Mouse (Mus musculus) adrenal gland, postnatal 0 days (tissue): ENCODE results near the gene Olfr1245. TPM values are rescaled to one million over a fixed set of nuclear protein-coding genes. Genes with fewer than 3 reads are reported as not detected.

Source experiments
- polyA plus RNA-seq: library from polyadenylated mRNA; unstranded; fragments of >200 nt; fragmentation: Nextera tagmentation; extraction: Ambion mirVana; gene quantifications from 2 replicates; pipeline ENCODE4 v1.2.1, GENCODE M21; 2015

Olfr1245 gene
- polyA plus RNA-seq, result not detected in 2 replicates

GRCm38 (mm10) chr2:89578347-89578746, at the start of gene Olfr1245:
Gene Olfr1245, minus strand, starts transcription at chr2:89578447.

GRCm38 (mm10) chr2:89618145-89618544, 39.9 kb upstream of the Olfr1245 start, which contains the start of gene Olfr1248:
Gene Olfr1248, minus strand, starts transcription at chr2:89618245.

GRCm38 (mm10) chr2:89614030-89614429, 35.8 kb upstream of the Olfr1245 start, which contains the start of gene Olfr1247:
Gene Olfr1247, minus strand, starts transcription at chr2:89614130.

GRCm38 (mm10) chr2:89593057-89593456, 14.8 kb upstream of the Olfr1245 start, which contains the start of gene Olfr1246:
Gene Olfr1246, minus strand, starts transcription at chr2:89593157.

GRCm38 (mm10) chr2:89531387-89531786, 46.9 kb downstream of the Olfr1245 start, which contains the start of gene Olfr1243:
Gene Olfr1243, minus strand, starts transcription at chr2:89531487.

Other genes with a start within 250 kb of the Olfr1245 start
- gene Olfr1232, start 248.8 kb downstream of the Olfr1245 start, polyA plus RNA-seq, result not detected in 2 replicates
- gene Olfr1233, start 236.0 kb downstream of the Olfr1245 start, polyA plus RNA-seq, result not detected in 2 replicates
- not detected in 2 replicates for gene Olfr1234, start 213.6 kb downstream of the Olfr1245 start, polyA plus RNA-seq
- not detected in 2 replicates for gene Olfr1238, start 168.8 kb downstream of the Olfr1245 start, polyA plus RNA-seq
- not detected in 2 replicates for gene Olfr1239, start 158.0 kb downstream of the Olfr1245 start, polyA plus RNA-seq
- not detected in 2 replicates for gene Olfr1240, start 135.4 kb downstream of the Olfr1245 start, polyA plus RNA-seq
- gene Olfr1241, start 91.3 kb downstream of the Olfr1245 start, polyA plus RNA-seq, result not detected in 2 replicates
- not detected in 2 replicates for gene Olfr1242, start 80.1 kb downstream of the Olfr1245 start, polyA plus RNA-seq
- gene Olfr1243, start 47.0 kb downstream of the Olfr1245 start, polyA plus RNA-seq, result not detected in 2 replicates
- not detected in 2 replicates for gene Olfr1246, start 14.7 kb upstream of the Olfr1245 start, polyA plus RNA-seq
- not detected in 2 replicates for gene Olfr1247, start 35.7 kb upstream of the Olfr1245 start, polyA plus RNA-seq
- gene Olfr1248, start 39.8 kb upstream of the Olfr1245 start, polyA plus RNA-seq, result not detected in 2 replicates
- not detected in 2 replicates for gene Olfr1249, start 56.5 kb upstream of the Olfr1245 start, polyA plus RNA-seq
- gene Olfr1250, start 83.0 kb upstream of the Olfr1245 start, polyA plus RNA-seq, result not detected in 2 replicates
- not detected in 2 replicates for gene Olfr1251, start 93.5 kb upstream of the Olfr1245 start, polyA plus RNA-seq
- not detected in 2 replicates for gene Olfr1252, start 146.6 kb upstream of the Olfr1245 start, polyA plus RNA-seq
- not detected in 2 replicates for gene Olfr1253, start 178.6 kb upstream of the Olfr1245 start, polyA plus RNA-seq
- not detected in 2 replicates for gene Olfr1254, start 215.2 kb upstream of the Olfr1245 start, polyA plus RNA-seq
- gene Olfr1255, start 233.6 kb upstream of the Olfr1245 start, polyA plus RNA-seq, result not detected in 2 replicates